Mouse (Mus musculus) heart, adult 2 months (tissue): ENCODE data around the gene Tpm1. TPM values are rescaled to one million over a fixed set of nuclear protein-coding genes. Genes with fewer than 3 reads are reported as not detected.

Source experiments
- DNase-seq, 2 experiments: peaks; one replicate each; pipeline ENCODE4 v3.0.0; 2021
- H3K27ac ChIP-seq: fragments of 200-600 bp; 2 replicates; pipeline ENCODE4 v1.8.1; 2022
- H3K27me3 ChIP-seq: fragments of 200-500 bp; 2 replicates; pipeline ENCODE4 v1.6.1; 2012; ENCODE audit warnings: mild to moderate bottlenecking, low read length, inconsistent platforms, mixed read lengths; ENCODE audit not compliant: control insufficient read depth, insufficient read depth
- H3K36me3 ChIP-seq: fragments of 200-500 bp; 2 replicates; pipeline ENCODE4 v1.6.1; 2012; ENCODE audit warnings: low read length, inconsistent platforms; ENCODE audit not compliant: control insufficient read depth, insufficient read depth
- H3K4me1 ChIP-seq: fragments of 200-500 bp; 2 replicates; pipeline ENCODE4 v1.6.1; 2011; ENCODE audit warnings: low read length; ENCODE audit not compliant: control insufficient read depth, insufficient read depth
- H3K4me3 ChIP-seq: fragments of 200-600 bp; 2 replicates; pipeline ENCODE4 v1.8.1; 2022
- H3K79me2 ChIP-seq: fragments of 200-500 bp; replicated peaks from 2 replicates; pipeline ENCODE4 v1.6.1; 2012; ENCODE audit warnings: mild to moderate bottlenecking, inconsistent platforms, low read length, moderate library complexity, mixed read lengths; ENCODE audit not compliant: control insufficient read depth, insufficient read depth
- H3K9ac ChIP-seq: fragments of 200-500 bp; 2 replicates; pipeline ENCODE4 v1.6.1; 2012; ENCODE audit warnings: low read depth, mild to moderate bottlenecking, control low read depth, inconsistent platforms, low read length, mixed read lengths
- CTCF ChIP-seq: fragments of 200-600 bp; IDR thresholded peaks from 2 replicates; pipeline ENCODE4 v1.8.1; 2022; ENCODE audit warnings: antibody characterized with exemption, mild to moderate bottlenecking, moderate library complexity
- EP300 ChIP-seq: fragments of 200-500 bp; IDR thresholded peaks from 2 replicates; pipeline ENCODE4 v1.6.1; 2011; ENCODE audit warnings: low read depth, low read length, control low read depth; ENCODE audit not compliant: insufficient read depth
- POLR2A ChIP-seq: fragments of 200-500 bp; IDR thresholded peaks from 2 replicates; pipeline ENCODE4 v1.6.1; 2011; ENCODE audit warnings: mild to moderate bottlenecking, low read depth, low read length, control low read depth; ENCODE audit not compliant: insufficient read depth
- WGBS: fragments of 180-500 bp; shearing (Covaris S2); methylation state at CpG from one replicate; pipeline ENCODE4 v1.1.7; 2018; 5-methylcytosine and 5-hydroxymethylcytosine counted together
- intact Hi-C: fragments of 180-260 bp; cut with DNase I; formaldehyde crosslinking; loops from one replicate; pipeline ENCODE4 v1.15.1; 2025
- long read RNA-seq: library from polyadenylated mRNA; stranded (forward); transcript quantifications from one replicate; pipeline ENCODE4 v2.0.0, GENCODE M21; 2021
- polyA plus RNA-seq: library from polyadenylated mRNA; depleted of rRNA; stranded (reverse); fragments of >200 nt; gene quantifications from 2 replicates; pipeline ENCODE4 v1.2.3, GENCODE M21; 2012; rRNA removed
- total RNA-seq, 2 experiments: library from RNA; stranded (reverse); gene quantifications; 2 replicates each; pipeline ENCODE4 v1.2.3; 2021

The Tpm1 gene
- over 10,000 TPM in 1 of 2 experiments, 1,000 to 10,000 TPM in 1; 9,950 to 10,380 TPM for total RNA-seq
- polyA plus RNA-seq = 5,659 and 10,700 TPM in 2 replicates
- long read RNA-seq, transcript Tpm1-207 (9 exons, 962 nt) = minor isoform, 40 of 8,663 reads
- long read RNA-seq, transcript Tpm1-215 (9 exons, 1,759 nt) = minor isoform, 10 of 8,663 reads
- long read RNA-seq, transcript Tpm1-205 (10 exons, 1,208 nt) = major isoform, 8,235 of 8,663 reads
- long read RNA-seq, transcript Tpm1-211 (8 exons, 1,607 nt) = minor isoform, 6 of 8,663 reads
- long read RNA-seq, partial matches to known transcripts = 216 of 8,663 reads
- long read RNA-seq, other reads (novel, unspliced or antisense) = 150 of 8,663 reads

- H3K4me1 ChIP-seq = no peaks in the 10 kb centered on the region
- peak within 1 kb of the TSS; percentile 97 for H3K9ac ChIP-seq
- intact Hi-C loops = loop anchor here (2.0 kb wide), 1 partner anchor 108 kb away; no protein-coding TSS in a partner anchor
- TF ChIP-seq POLR2A (peak; percentile 94), CTCF (peak; percentile 38), EP300 (peak; percentile 67)
- DNase-seq = peak; percentile 88 to 92
- H3K4me3 ChIP-seq = peak within 1 kb of the TSS; percentile 86
- peaks cover 2% of the 10 kb centered on the region; the same call in 1 of the 2 replicates for H3K27me3 ChIP-seq
- peak within 1 kb of the TSS; percentile 96 for H3K27ac ChIP-seq
- H3K36me3 ChIP-seq = peaks cover 5% of the 10 kb centered on the region
- 0 out of 2 replicates have a peak, but pooled peaks cover 2% of the 10 kb centered on the region for H3K79me2 ChIP-seq
- 2% methylated on average over 51 of the region's 51 CpGs for WGBS
Measured at GRCm38 (mm10) chr9:67049086-67049824, at the start of gene Tpm1. TSS of gene Tpm1 (minus strand) at chr9:67049406.

GRCm38 (mm10) chr9:67094371-67094770 lies 45.2 kb upstream of the Tpm1 start:
- intact Hi-C loops = no loop called here
- DNase-seq = no peak
- Histone ChIP-seq H3K4me3 (no peak overlapping the region), H3K9ac (no peak overlapping the region), H3K4me1 (peaks cover 3% of the 10 kb centered on the region; the same call in 1 of the 2 replicates), H3K79me2 (no peaks in the 10 kb centered on the region), H3K27ac (no peak overlapping the region), H3K27me3 (no peaks in the 10 kb centered on the region), H3K36me3 (no peaks in the 10 kb centered on the region)
- 91% methylated on average over 2 of the region's 2 CpGs for WGBS
- TF ChIP-seq CTCF (0 out of 2 replicates have a peak, but pooled peaks have one; percentile 1), POLR2A (no peak)

- no peak overlapping the region for H3K9ac ChIP-seq
- H3K36me3 ChIP-seq = no peaks in the 10 kb centered on the region
- 88% methylated on average over 4 of the region's 4 CpGs for WGBS
- TF ChIP-seq POLR2A = no peak
- TF ChIP-seq CTCF = no peak
- TF ChIP-seq EP300 = no peak
- no peaks in the 10 kb centered on the region for H3K79me2 ChIP-seq
- peaks cover 3% of the 10 kb centered on the region; the same call in 1 of the 2 replicates for H3K4me1 ChIP-seq
- H3K4me3 ChIP-seq = no peak overlapping the region
- H3K27me3 ChIP-seq = no peaks in the 10 kb centered on the region
- H3K27ac ChIP-seq = no peak overlapping the region
- intact Hi-C loops = no loop called here
- DNase-seq = no peak
Measured at GRCm38 (mm10) chr9:67092210-67092609, 43.0 kb upstream of the Tpm1 start.

GRCm38 (mm10) chr9:67091598-67091997 lies 42.4 kb upstream of the Tpm1 start:
- Histone ChIP-seq H3K27me3 (no peaks in the 10 kb centered on the region), H3K9ac (no peak overlapping the region), H3K36me3 (no peaks in the 10 kb centered on the region), H3K79me2 (no peaks in the 10 kb centered on the region), H3K4me1 (peaks cover 3% of the 10 kb centered on the region; the same call in 1 of the 2 replicates), H3K4me3 (no peak overlapping the region), H3K27ac (no peak overlapping the region)
- WGBS = 79% methylated on average over 7 of the region's 7 CpGs
- no peak for TF ChIP-seq POLR2A
- TF ChIP-seq EP300 = no peak
- intact Hi-C loops = no loop called here
- DNase-seq = no peak

GRCm38 (mm10) chr9:67091151-67091550 lies 41.9 kb upstream of the Tpm1 start:
- WGBS = 88% methylated on average over 11 of the region's 11 CpGs
- Histone ChIP-seq H3K27ac (no peak overlapping the region), H3K4me3 (no peak overlapping the region), H3K9ac (no peak overlapping the region), H3K4me1 (peaks cover 3% of the 10 kb centered on the region; the same call in 1 of the 2 replicates), H3K79me2 (no peaks in the 10 kb centered on the region), H3K27me3 (no peaks in the 10 kb centered on the region), H3K36me3 (no peaks in the 10 kb centered on the region)
- no peak for TF ChIP-seq EP300
- TF ChIP-seq CTCF = no peak
- TF ChIP-seq POLR2A = no peak
- no peak for DNase-seq
- intact Hi-C loops = no loop called here

- TF ChIP-seq CTCF (no peak), EP300 (no peak), POLR2A (no peak)
- H3K27me3 ChIP-seq = no peaks in the 10 kb centered on the region
- no peak overlapping the region for H3K9ac ChIP-seq
- intact Hi-C loops = no loop called here
- H3K27ac ChIP-seq = no peak overlapping the region
- no peaks in the 10 kb centered on the region for H3K36me3 ChIP-seq
- H3K4me3 ChIP-seq = no peak overlapping the region
- 33% methylated on average over 1 of the region's 1 CpGs for WGBS
- DNase-seq = peak in 1 of 2 experiments; percentile 4
- H3K79me2 ChIP-seq = no peaks in the 10 kb centered on the region
- H3K4me1 ChIP-seq = peaks cover 3% of the 10 kb centered on the region; the same call in 1 of the 2 replicates
Measured at GRCm38 (mm10) chr9:67090633-67091045, 41.4 kb upstream of the Tpm1 start.
